Mouse (Mus musculus) layer of hippocampus, postnatal 14 days (tissue): ENCODE data around the gene Ldoc1. TPM values are rescaled to one million over a fixed set of nuclear protein-coding genes. Genes with fewer than 3 reads are reported as not detected.

Source experiments
- DNase-seq, 2 experiments: peaks; one replicate each; pipeline ENCODE4 v3.0.0; 2021 to 2022; ENCODE audit warnings: low spot score in 2 of 2, mixed read lengths in 1 of 2
- long read RNA-seq, 2 experiments: library from polyadenylated mRNA; stranded (forward); transcript quantifications; one replicate each; pipeline ENCODE4 v2.0.0; 2021
- total RNA-seq, 2 experiments: library from RNA; stranded (reverse); gene quantifications; 2 replicates each; pipeline ENCODE4 v1.2.3; 2021

Ldoc1 gene
- total RNA-seq = 1 to 10 TPM; 2.9 TPM
- long read RNA-seq, experiment 1, partial matches to known transcripts = 0 of 3 reads
- long read RNA-seq, experiment 1, other reads (novel, unspliced or antisense) = 0 of 3 reads
- long read RNA-seq, experiment 2, partial matches to known transcripts = 0 of 1 reads
- long read RNA-seq, experiment 2, other reads (novel, unspliced or antisense) = 0 of 1 reads

DNA sequence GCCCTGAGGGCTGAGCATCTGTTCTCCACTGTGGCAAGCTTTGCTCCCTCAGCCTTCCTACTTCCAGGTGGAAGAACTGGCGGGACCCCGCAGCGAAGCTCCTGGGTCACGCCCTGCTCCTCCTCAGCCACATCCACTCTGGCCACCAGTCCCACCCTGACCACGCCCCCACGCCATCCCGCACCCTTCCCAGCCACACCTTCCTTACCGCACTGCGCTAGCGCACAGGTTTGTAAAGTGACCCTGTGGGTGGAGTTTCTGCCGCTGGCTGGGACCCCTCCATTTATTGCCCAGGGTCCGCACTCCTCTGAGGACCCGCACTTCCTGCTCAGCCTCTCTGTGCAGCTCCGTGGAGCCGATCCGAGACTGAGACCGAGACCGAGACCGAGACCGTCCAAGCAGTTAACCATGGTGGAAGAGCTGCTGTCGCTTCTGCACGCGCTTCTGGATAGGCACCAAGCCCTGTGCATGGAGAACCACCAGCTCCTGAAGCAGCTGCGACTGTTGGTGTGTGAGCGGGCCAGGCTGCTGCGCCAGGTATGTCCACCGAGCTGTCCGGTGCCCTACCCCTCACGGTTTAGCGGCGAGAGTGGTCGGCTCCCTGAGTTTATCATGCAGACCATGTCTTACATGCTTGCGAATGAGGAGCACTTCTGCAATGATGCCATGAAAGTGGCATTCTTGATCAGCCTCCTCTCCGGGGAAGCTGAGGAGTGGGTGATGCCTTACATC is at the start of gene Ldoc1:
TSS of gene Ldoc1 (plus strand) at position 196 of the 732 bp plus-strand sequence.
- DNase-seq = no peak

- DNase-seq = no peak
These were observed 834 bp downstream of the Ldoc1 start for GRCm38 (mm10) chrX:61710131-61710530.

DNA sequence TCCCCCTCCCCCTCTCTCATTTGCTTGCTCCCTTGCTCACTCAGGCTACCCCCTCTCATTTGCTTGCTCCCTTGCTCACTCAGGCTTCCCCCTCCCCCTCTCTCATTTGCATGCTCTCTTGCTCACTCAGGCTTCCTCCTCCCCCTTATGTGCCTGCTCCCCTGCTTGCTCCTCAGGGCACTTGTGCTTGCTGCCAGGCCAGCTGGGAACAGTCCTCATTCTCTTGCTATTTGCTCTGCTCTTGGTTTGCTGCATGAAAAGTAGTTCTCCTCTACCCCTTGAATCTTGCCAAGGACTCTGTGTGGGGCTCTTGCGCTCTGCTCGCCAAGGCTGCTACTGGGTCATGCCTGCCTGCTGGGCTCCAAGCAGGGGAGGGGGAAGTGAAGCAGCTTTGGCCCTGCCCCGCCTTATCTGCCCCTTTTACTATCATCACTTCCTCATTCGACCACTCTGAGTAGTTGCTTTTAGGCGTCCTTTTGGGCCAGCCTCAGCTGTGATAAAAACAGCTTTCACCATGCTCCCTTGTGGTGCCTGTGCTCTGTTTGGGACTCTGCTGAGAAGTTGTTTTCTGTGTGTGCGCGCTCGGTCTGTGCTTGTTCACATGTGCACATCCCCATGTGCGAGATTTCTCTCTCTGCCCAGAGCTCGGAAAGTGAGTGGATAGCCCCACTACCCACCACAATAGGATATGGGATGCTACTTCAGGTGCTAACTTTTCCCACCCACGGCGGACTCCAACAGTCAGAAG is 13.2 kb downstream of the Ldoc1 start:
- peak; percentile 6 to 23 for DNase-seq

GRCm38 (mm10) chrX:61723029-61723980 is 14.0 kb downstream of the Ldoc1 start:
- DNase-seq = no peak

GRCm38 (mm10) chrX:61727516-61728310 is 18.4 kb downstream of the Ldoc1 start:
- no peak for DNase-seq
